Mouse (Mus musculus) gastrocnemius, adult 2 months (tissue): ENCODE data around the gene Clstn2. TPM values are rescaled to one million over a fixed set of nuclear protein-coding genes. Genes with fewer than 3 reads are reported as not detected.
A peak's percentile ranks its signal among the peaks of the same experiment; 100 is the strongest.

Experiments
- DNase-seq: peaks from one replicate; pipeline ENCODE4 v3.0.0; 2022
- H3K27ac ChIP-seq: fragments of 200-600 bp; 2 replicates; pipeline ENCODE4 v1.8.1; 2022; ENCODE audit warnings: mild to moderate bottlenecking
- H3K4me3 ChIP-seq: fragments of 200-600 bp; 2 replicates; pipeline ENCODE4 v1.8.1; 2022; ENCODE audit warnings: mild to moderate bottlenecking, moderate library complexity
- CTCF ChIP-seq: fragments of 200-600 bp; IDR thresholded peaks from 2 replicates; pipeline ENCODE4 v1.8.1; 2022; ENCODE audit warnings: antibody characterized with exemption, mild to moderate bottlenecking, moderate library complexity
- intact Hi-C: fragments of 180-260 bp; cut with DNase I; formaldehyde crosslinking; loops from one replicate; pipeline ENCODE4 v1.15.1; 2025
- long read RNA-seq, 2 experiments: library from polyadenylated mRNA; stranded (forward); transcript quantifications; one replicate each; pipeline ENCODE4 v2.0.0; 2021
- total RNA-seq, 2 experiments: library from RNA; stranded (reverse); gene quantifications; 2 replicates each; pipeline ENCODE4 v1.2.3; 2021

Gene Clstn2
- total RNA-seq = 1 to 10 TPM in 1 of 2 experiments, under 1 TPM in 1; 0.74 to 1.2 TPM
- long read RNA-seq, experiment 1, partial matches to known transcripts = 0 of 1 reads
- long read RNA-seq, experiment 1, other reads (novel, unspliced or antisense) = 1 of 1 reads
- long read RNA-seq, experiment 2, partial matches to known transcripts = 1 of 3 reads
- long read RNA-seq, experiment 2, other reads (novel, unspliced or antisense) = 2 of 3 reads

GRCm38 (mm10) chr9:98032573-98033272 lies at the start of gene Clstn2:
Gene Clstn2 (minus strand): TSS chr9:98033181.
- intact Hi-C loops = no loop called here
- peak within 1 kb of the TSS; percentile 72 for H3K4me3 ChIP-seq
- H3K27ac ChIP-seq = no peak within 1 kb of the TSS
- TF ChIP-seq CTCF = no peak
- DNase-seq = peak; percentile 63

- Histone ChIP-seq H3K27ac (no peak overlapping the region), H3K4me3 (no peak overlapping the region)
- intact Hi-C loops = no loop called here
- no peak for TF ChIP-seq CTCF
- no peak for DNase-seq
These were observed 34.8 kb upstream of the Clstn2 start for GRCm38 (mm10) chr9:98067767-98068166.

DNA sequence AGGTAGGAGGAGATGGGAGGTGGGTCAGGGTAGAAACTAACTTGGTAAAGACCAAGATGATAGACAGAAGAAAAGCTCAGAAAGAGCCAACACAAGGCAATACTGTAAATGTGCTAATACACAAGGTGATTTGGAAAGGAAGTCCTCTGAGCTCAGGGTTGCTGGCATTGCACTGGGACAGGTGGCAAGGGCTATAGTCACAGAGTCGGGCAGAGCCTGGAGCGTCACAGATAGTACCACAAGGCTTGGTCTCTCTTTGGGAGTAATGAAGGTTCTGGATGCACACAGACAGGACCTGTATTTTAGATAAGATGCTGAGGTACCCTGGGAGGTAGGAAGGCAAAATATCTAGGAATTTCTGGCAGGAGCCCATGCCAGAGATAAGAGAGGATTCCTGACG lies 28.7 kb upstream of the Clstn2 start:
- Histone ChIP-seq H3K27ac (no peak overlapping the region), H3K4me3 (no peak overlapping the region)
- no peak for TF ChIP-seq CTCF
- DNase-seq = no peak
- intact Hi-C loops = no loop called here

GRCm38 (mm10) chr9:98057291-98057690 lies 24.3 kb upstream of the Clstn2 start:
- no peak for TF ChIP-seq CTCF
- no peak for DNase-seq
- intact Hi-C loops = no loop called here
- no peak overlapping the region for H3K4me3 ChIP-seq
- no peak overlapping the region for H3K27ac ChIP-seq

DNA sequence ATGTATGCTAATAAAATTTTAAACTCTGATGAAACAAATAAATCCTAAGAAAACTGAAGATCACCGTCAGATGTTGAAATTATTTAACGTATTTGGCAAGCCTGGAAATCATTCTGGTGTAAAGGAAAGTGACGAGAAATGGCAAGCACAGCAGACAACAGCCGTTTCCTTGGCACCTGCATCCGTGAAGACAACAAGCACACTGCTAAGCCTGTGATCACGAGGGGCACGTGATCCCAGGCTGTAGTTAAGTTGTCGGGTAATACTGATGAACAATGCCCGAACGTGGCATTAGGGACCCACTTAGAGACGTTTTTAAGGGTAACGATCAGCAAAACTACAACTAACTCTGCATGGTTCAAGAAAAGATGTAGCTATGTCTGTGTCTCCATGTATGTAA lies 18.4 kb upstream of the Clstn2 start:
- intact Hi-C loops = no loop called here
- Histone ChIP-seq H3K4me3 (no peak overlapping the region), H3K27ac (no peak overlapping the region)
- no peak for TF ChIP-seq CTCF
- DNase-seq = no peak

- DNase-seq = peak; percentile 41
- no peak for TF ChIP-seq CTCF
- peak overlapping the region; percentile 72 for H3K4me3 ChIP-seq
These were observed 383 bp upstream of the Clstn2 start for GRCm38 (mm10) chr9:98033273-98033855.

DNA sequence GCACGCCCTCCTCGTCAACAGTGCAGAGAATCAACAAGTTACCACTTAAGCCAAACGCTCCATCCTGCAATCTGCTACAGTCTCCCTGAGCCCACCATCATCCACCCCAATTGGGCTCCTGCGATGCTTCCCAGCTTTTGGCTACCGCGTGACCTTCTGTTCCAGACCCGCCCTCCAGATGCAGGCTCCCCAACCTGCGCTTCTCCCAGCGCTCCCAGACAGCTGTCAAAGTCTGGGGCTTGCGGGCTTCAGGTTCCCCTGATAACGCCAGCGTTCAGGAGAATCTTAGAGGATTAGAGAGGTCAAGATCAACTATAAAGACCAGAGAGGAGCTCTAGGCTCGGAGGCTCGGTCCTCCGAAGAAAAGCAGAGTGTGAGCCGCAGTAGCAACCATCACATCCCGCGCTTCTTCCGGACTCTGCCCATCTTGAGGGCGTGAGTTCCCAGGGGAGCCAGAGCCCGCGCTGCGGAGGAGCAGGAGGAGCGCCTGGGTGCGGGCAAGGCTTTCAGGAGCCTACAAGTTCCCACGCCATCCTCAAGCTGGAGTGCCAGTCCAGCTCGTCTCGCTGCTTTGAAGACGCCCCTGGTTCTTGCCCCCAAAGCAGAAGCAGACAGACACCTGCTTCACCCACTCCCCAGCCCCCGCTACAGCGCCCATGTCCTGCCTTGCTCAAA lies 946 bp downstream of the Clstn2 start:
- peak overlapping the region; percentile 72 for H3K4me3 ChIP-seq

More at GRCm38 (mm10) chr9:98033273-98033855, 383 bp upstream of the Clstn2 start:
- no peak overlapping the region for H3K27ac ChIP-seq
- intact Hi-C loops = no loop called here

GRCm38 (mm10) chr9:98030715-98031114 lies 2.3 kb downstream of the Clstn2 start:
- TF ChIP-seq CTCF = peak; percentile 86
- Histone ChIP-seq H3K4me3 (no peak overlapping the region), H3K27ac (no peak overlapping the region)
- no peak for DNase-seq
- intact Hi-C loops = loop anchor here (2.0 kb wide), 1 partner anchor 570 kb away; no protein-coding TSS in a partner anchor

More for the DNA sequence above, 946 bp downstream of the Clstn2 start:
- DNase-seq = no peak
- intact Hi-C loops = loop anchor here (2.0 kb wide), 1 partner anchor 571 kb away; no protein-coding TSS in a partner anchor
- TF ChIP-seq CTCF = no peak
- H3K27ac ChIP-seq = no peak overlapping the region

GRCm38 (mm10) chr9:98025548-98025947 lies 7.4 kb downstream of the Clstn2 start:
- no peak overlapping the region for H3K4me3 ChIP-seq
- intact Hi-C loops = no loop called here
- DNase-seq = no peak
- TF ChIP-seq CTCF = no peak
- no peak overlapping the region for H3K27ac ChIP-seq

- no peak for TF ChIP-seq CTCF
- no peak overlapping the region for H3K27ac ChIP-seq
- intact Hi-C loops = no loop called here
- H3K4me3 ChIP-seq = no peak overlapping the region
- DNase-seq = no peak
These were observed 9.9 kb downstream of the Clstn2 start for GRCm38 (mm10) chr9:98023069-98023468.

- no peak overlapping the region for H3K27ac ChIP-seq
- TF ChIP-seq CTCF = no peak
- no peak for DNase-seq
- H3K4me3 ChIP-seq = no peak overlapping the region
- intact Hi-C loops = no loop called here
These were observed 13.1 kb downstream of the Clstn2 start for GRCm38 (mm10) chr9:98019876-98020275.

DNA sequence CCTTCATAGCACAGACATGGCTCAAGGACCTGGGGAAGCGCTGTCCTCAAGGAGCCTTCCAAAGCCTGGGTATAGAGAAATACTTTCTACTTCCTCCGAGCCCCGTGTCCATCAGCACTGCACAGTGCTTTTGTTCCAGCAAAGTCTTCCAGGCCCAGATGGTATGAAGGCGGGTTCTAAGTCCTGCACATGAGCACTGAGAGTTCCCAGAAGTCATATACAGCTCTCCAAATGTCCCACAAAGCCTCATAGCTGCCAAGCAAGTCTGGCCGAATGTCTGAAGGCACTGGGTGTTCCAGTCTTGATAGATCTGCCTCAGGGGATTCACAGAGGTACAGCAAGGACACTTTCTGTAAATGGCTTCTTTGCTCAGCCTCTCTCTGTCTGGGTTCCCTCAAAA lies 14.3 kb downstream of the Clstn2 start:
- no peak overlapping the region for H3K27ac ChIP-seq
- TF ChIP-seq CTCF = no peak
- H3K4me3 ChIP-seq = no peak overlapping the region
- intact Hi-C loops = no loop called here
- no peak for DNase-seq

GRCm38 (mm10) chr9:98016576-98016975 lies 16.4 kb downstream of the Clstn2 start:
- intact Hi-C loops = no loop called here
- Histone ChIP-seq H3K4me3 (no peak overlapping the region), H3K27ac (no peak overlapping the region)
- DNase-seq = no peak
- TF ChIP-seq CTCF = no peak
